Mouse (Mus musculus): ENCODE data around the gene Olfr1373.

The Olfr1373 gene

GRCm38 (mm10) chr11:52106438-52106837 lies 38.9 kb downstream of the Olfr1373 start:
- DNase-seq (ENCODE audit: extremely low read depth, low read depth, low spot score) = peak; percentile 59

- no peak for DNase-seq (ENCODE audit: extremely low read depth, low read depth, low spot score)
These were observed 39.3 kb downstream of the Olfr1373 start for GRCm38 (mm10) chr11:52106037-52106436.

GRCm38 (mm10) chr11:52105503-52105902 lies 39.8 kb downstream of the Olfr1373 start:
- DNase-seq (ENCODE audit: extremely low read depth, low read depth, low spot score) = no peak

DNA sequence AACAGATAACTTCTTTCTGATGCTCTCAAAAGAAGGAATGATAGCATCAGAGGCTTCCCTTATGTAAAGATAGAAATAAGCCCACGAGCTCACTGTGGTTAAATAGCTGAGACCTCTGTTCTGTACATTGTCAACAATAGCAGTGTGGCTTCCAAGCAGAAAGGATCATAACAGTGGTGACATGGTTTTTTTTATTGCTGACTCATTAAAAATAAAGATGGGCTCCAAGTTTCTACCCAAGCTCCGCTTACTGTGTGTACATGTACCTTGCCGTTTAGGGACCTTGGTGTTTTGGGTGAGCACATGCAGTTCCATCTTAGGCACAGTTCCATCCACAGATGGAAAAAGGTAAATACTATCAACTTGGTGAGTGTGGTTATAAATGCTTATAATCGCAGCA lies 42.4 kb downstream of the Olfr1373 start:
- DNase-seq (ENCODE audit: extremely low read depth, low read depth, low spot score) = no peak

DNA sequence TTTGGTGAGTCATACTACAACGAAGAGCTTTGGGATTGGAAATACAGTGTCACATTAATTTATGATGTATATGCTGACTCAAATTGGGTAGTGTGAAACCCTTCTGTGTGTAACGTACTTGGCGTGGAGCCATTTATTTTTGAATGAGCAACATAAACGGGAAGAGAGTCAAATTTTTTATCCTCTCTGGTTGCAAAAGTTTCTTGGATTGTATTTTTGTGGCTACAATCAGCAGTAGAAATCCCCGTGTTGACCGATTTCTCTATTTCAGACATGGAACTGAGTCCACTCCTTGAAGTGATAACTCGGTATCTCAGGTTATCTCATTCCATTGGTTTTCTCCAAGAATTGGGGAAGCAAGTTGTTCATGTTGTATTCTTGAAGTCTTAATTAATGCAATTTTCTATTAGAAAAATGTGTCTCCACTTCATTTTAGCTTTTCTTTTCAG lies 45.5 kb downstream of the Olfr1373 start:
- DNase-seq (ENCODE audit: extremely low read depth, low read depth, low spot score) = no peak

DNA sequence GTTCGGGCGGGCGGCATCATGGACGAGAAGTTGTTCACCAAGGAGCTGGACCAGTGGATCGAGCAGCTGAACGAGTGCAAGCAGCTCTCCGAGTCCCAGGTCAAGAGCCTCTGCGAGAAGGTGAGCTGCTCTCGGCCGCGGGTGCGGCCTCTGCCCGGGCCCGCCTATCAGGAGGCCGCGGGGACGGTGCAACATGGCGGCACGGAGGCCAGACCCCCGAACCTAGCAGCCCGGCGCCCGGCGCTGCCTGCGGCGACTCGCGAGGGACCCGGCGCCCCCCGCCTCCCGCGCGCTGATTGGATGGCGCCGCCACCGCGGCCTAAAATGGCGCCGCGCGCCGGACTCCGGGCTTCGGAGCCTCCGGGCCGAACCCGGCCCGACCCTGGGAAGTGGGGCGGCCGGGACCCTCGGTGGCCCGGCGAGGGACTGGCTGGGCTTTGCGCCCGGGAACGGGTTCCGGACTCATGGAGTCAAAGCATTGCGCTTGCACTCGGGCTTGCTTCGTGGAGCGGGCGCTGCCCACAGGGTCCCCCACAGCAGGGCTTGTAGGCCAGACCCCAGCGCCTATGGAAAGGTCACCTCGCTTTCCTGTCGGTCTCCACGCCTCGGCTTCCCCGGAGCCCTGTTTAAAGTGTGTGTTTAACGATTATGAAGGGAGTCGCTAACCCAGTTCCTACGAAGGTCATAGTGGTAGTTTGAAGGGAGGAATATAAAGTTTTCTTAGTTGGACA lies 46.1 kb downstream of the Olfr1373 start:
- no peak for DNase-seq (ENCODE audit: extremely low read depth, low read depth, low spot score)

- DNase-seq (ENCODE audit: extremely low read depth, low read depth, low spot score) = peak; percentile 68
These were observed 46.9 kb downstream of the Olfr1373 start, which contains the start of gene Ppp2ca for GRCm38 (mm10) chr11:52098398-52098946. Gene Ppp2ca, plus strand, starts transcription at chr11:52098681.

GRCm38 (mm10) chr11:52097596-52097995 lies 47.7 kb downstream of the Olfr1373 start:
- no peak for DNase-seq (ENCODE audit: extremely low read depth, low read depth, low spot score)

DNA sequence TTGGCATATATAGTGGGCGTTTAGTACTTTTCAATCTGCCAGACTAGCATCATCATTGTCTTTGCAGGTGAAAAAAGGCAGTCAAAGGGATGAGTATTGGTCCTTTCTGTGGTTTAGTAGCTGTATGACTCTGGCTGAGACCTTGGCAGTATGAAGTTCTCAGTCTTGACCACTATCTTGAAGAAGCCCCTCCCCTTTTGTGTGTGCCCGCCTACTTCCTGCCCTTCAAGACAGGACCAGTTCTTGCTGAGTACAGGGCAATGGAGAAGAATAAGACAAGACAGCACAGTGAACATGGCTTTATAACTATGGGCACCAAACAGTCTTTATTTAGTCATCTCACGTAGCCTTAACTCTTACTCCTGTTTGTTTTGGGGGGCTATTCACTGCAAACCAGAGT lies 48.3 kb downstream of the Olfr1373 start:
- no peak for DNase-seq (ENCODE audit: extremely low read depth, low read depth, low spot score)

All from fat pad, adult 2 months (tissue).